Mouse (Mus musculus) liver, embryonic 16.5 days (tissue): ENCODE data around the gene Agbl4. TPM values are rescaled to one million over a fixed set of nuclear protein-coding genes. Genes with fewer than 3 reads are reported as not detected.

Experiments
- ATAC-seq: fragments of 200-750 bp; cut with Nextera tagmentation; 2 replicates; pipeline ENCODE4 v1.8.0; 2017; ENCODE audit warnings: low read depth, mild to moderate bottlenecking, moderate number of reproducible peaks, moderate library complexity
- H3K27ac ChIP-seq: fragments of 300-500 bp; sonication (generic); 2 replicates; pipeline ENCODE4 v1.5.1; 2014; ENCODE audit warnings: mild to moderate bottlenecking, low read length
- H3K27me3 ChIP-seq: fragments of 300-500 bp; sonication (generic); 2 replicates; pipeline ENCODE4 v1.6.1; 2014; ENCODE audit warnings: low read depth, low read length, mixed read lengths; ENCODE audit not compliant: control insufficient read depth, insufficient read depth
- H3K36me3 ChIP-seq: fragments of 300-500 bp; sonication (generic); 2 replicates; pipeline ENCODE4 v1.6.1; 2014; ENCODE audit warnings: mild to moderate bottlenecking; ENCODE audit not compliant: control insufficient read depth, insufficient read depth
- H3K4me1 ChIP-seq: fragments of 300-500 bp; sonication (generic); 2 replicates; pipeline ENCODE4 v1.6.1; 2014; ENCODE audit warnings: low read depth, low read length, mixed read lengths; ENCODE audit not compliant: control insufficient read depth
- H3K4me2 ChIP-seq: fragments of 300-500 bp; sonication (generic); 2 replicates; pipeline ENCODE4 v1.6.1; 2014; ENCODE audit warnings: low read depth, low read length, mixed read lengths
- H3K4me3 ChIP-seq: fragments of 300-500 bp; sonication (generic); 2 replicates; pipeline ENCODE4 v1.5.1; 2014; ENCODE audit warnings: low read depth, mild to moderate bottlenecking, low read length
- H3K9ac ChIP-seq: fragments of 300-500 bp; sonication (generic); 2 replicates; pipeline ENCODE4 v1.6.1; 2014; ENCODE audit warnings: low read depth, low read length
- H3K9me3 ChIP-seq: fragments of 300-500 bp; sonication (generic); replicated peaks from 2 replicates; pipeline ENCODE4 v1.6.1; 2016; ENCODE audit warnings: low read length; ENCODE audit not compliant: control insufficient read depth
- WGBS: fragments of 180-500 bp; shearing (Covaris S2); extraction: QIAGEN DNeasy Blood & Tissue Kit; methylation state at CpG from one replicate; pipeline ENCODE4 v1.1.7; 2014; ENCODE audit not compliant: insufficient replicate concordance; 5-methylcytosine and 5-hydroxymethylcytosine counted together
- polyA plus RNA-seq: library from polyadenylated mRNA; unstranded; fragments of >200 nt; fragmentation: Nextera tagmentation; extraction: Ambion mirVana; gene quantifications from 2 replicates; pipeline ENCODE4 v1.2.1, GENCODE M21; 2015

The Agbl4 gene
- polyA plus RNA-seq, 1 experiment from 2014 or later = not detected

DNA sequence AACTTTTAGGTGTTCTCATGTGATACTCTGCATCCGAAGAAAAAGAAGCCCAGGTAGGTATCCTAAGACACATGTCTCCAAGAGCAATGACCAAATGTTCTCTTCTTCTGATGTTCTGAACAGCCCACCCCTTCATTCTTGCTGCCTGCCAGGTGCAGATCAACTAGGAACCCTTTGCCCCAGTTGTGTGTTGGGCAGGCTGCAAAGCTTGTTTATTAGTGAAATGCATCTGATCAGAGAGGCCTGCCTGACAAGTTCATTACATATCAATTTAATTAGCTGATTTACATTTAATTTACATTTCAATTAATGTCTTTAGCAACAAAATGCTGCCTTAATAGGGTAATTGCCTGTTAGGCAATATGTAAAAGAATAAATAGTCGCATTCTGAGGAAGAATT is 1288.5 kb downstream of the Agbl4 start:
- WGBS = 64% methylated on average over 2 of the region's 2 CpGs
- H3K36me3 ChIP-seq = no peaks in the 10 kb centered on the region
- H3K4me2 ChIP-seq = no peak overlapping the region
- no peak overlapping the region for H3K9ac ChIP-seq
- H3K4me3 ChIP-seq = no peak overlapping the region
- no peaks in the 10 kb centered on the region for H3K9me3 ChIP-seq
- ATAC-seq = no peak
- no peak overlapping the region for H3K27ac ChIP-seq
- H3K27me3 ChIP-seq = no peaks in the 10 kb centered on the region
- H3K4me1 ChIP-seq = no peaks in the 10 kb centered on the region

DNA sequence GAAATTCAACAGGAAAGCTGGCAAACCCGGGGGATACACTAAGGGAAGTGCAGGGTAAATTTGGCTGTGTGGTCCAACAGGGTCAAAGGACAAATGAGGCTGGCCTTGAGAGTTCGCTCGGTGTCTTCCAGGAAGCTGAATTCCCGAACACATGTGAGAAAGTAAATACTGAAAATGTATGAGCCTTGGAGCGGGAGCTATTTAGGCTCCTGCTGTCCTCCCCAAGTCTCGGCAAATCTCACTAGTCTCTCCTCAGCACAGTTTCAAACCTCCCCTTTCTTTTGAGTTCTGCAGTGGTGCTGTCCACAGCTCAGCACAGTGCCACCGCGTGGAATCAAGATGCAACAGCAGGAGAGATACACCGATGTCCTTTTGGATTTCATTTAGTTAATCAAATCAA is 1289.5 kb downstream of the Agbl4 start:
- no peak overlapping the region for H3K9ac ChIP-seq
- no peaks in the 10 kb centered on the region for H3K4me1 ChIP-seq
- no peaks in the 10 kb centered on the region for H3K9me3 ChIP-seq
- no peaks in the 10 kb centered on the region for H3K27me3 ChIP-seq
- H3K27ac ChIP-seq = no peak overlapping the region
- 10% methylated on average over 9 of the region's 9 CpGs for WGBS
- H3K4me3 ChIP-seq = no peak overlapping the region
- no peak for ATAC-seq
- H3K36me3 ChIP-seq = no peaks in the 10 kb centered on the region
- H3K4me2 ChIP-seq = peak overlapping the region; percentile 10; the same call in 1 of the 2 replicates

GRCm38 (mm10) chr4:111687613-111688012 is 1290.2 kb downstream of the Agbl4 start:
- no peak overlapping the region for H3K9ac ChIP-seq
- H3K4me2 ChIP-seq = 0 out of 2 replicates have a peak overlapping the region, but pooled peaks have one; percentile 0
- no peak overlapping the region for H3K27ac ChIP-seq
- H3K9me3 ChIP-seq = no peaks in the 10 kb centered on the region
- no peak for ATAC-seq
- WGBS = 9% methylated on average over 6 of the region's 6 CpGs
- no peaks in the 10 kb centered on the region for H3K27me3 ChIP-seq
- no peaks in the 10 kb centered on the region for H3K36me3 ChIP-seq
- H3K4me1 ChIP-seq = no peaks in the 10 kb centered on the region
- no peak overlapping the region for H3K4me3 ChIP-seq

GRCm38 (mm10) chr4:111691057-111691543 is 1293.6 kb downstream of the Agbl4 start:
- Histone ChIP-seq H3K4me2 (no peak overlapping the region), H3K27me3 (no peaks in the 10 kb centered on the region), H3K36me3 (no peaks in the 10 kb centered on the region), H3K9me3 (no peaks in the 10 kb centered on the region), H3K4me1 (no peaks in the 10 kb centered on the region), H3K27ac (no peak overlapping the region), H3K9ac (no peak overlapping the region), H3K4me3 (no peak overlapping the region)
- no peak for ATAC-seq
- 61% methylated on average over 5 of the region's 5 CpGs for WGBS

DNA sequence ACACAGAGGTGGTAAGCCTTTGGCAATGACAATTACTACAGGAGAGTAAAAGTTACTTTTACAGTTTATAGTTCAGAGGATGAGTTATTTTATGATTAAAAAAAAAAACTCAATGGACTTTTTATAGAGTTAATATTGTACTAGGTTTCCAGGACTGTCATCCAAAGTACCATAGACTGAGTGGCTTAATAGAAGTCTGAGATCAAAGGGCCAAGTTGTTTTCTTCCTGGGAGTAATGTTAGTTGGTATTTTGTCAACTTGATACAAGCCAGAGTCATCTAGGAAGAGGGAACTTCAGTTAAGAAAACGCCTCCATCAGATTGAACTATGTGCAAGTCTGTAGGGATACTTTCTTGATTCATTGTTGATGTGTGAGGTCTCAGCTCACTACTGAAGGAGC is 1303.9 kb downstream of the Agbl4 start:
- WGBS = 45% methylated on average over 1 of the region's 1 CpGs
- no peak for ATAC-seq
- H3K9ac ChIP-seq = no peak overlapping the region
- no peaks in the 10 kb centered on the region for H3K9me3 ChIP-seq
- no peaks in the 10 kb centered on the region for H3K4me1 ChIP-seq
- H3K4me3 ChIP-seq = no peak overlapping the region
- H3K27ac ChIP-seq = no peak overlapping the region
- no peaks in the 10 kb centered on the region for H3K27me3 ChIP-seq
- no peak overlapping the region for H3K4me2 ChIP-seq
- H3K36me3 ChIP-seq = no peaks in the 10 kb centered on the region

DNA sequence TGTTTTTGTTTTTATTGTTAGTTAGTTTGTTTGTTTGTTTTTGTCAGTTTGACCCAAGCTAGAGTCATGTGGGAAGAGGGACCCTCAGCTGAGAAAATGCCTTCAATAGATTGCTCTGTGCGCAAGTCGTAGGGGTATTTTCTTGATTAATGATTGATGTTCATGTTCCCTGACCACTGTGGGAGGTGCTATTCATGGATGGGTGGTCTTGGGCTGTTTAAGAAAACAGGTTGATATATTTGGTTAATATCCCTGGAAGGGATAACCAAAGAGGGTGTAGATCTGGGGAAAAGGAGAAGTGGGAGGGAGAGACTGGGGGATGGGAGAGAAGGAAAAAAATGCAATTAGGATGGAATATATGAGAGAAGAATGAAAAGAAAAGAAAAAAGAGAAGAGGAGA is 1306.7 kb downstream of the Agbl4 start:
- Histone ChIP-seq H3K4me1 (no peaks in the 10 kb centered on the region), H3K4me3 (no peak overlapping the region), H3K9me3 (no peaks in the 10 kb centered on the region), H3K36me3 (no peaks in the 10 kb centered on the region), H3K27me3 (no peaks in the 10 kb centered on the region), H3K27ac (no peak overlapping the region), H3K4me2 (no peak overlapping the region), H3K9ac (no peak overlapping the region)
- no peak for ATAC-seq
- WGBS = 80% methylated on average over 2 of the region's 2 CpGs

DNA sequence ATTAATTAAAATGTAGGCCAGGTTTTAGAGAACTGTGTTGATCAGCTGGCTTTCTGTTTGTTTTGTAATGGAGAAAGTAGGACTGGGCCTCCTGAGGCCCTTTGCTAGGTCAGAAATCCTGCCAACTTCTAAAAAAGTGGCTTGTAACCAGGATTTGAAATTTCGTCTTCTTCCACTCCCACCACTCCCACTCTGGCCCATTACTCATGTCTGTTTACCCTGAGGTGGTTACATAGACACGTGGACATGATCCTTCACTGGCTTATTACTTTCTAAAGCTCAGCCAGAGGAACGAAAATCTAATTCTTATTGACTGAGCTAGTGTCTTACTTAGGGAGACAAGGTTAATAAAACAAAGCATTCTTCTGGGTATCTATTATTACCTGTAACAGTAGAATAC is 1307.5 kb downstream of the Agbl4 start:
- ATAC-seq = no peak
- H3K27ac ChIP-seq = no peak overlapping the region
- no peak overlapping the region for H3K4me3 ChIP-seq
- no peaks in the 10 kb centered on the region for H3K27me3 ChIP-seq
- no peaks in the 10 kb centered on the region for H3K36me3 ChIP-seq
- no peaks in the 10 kb centered on the region for H3K9me3 ChIP-seq
- 42% methylated on average over 3 of the region's 3 CpGs for WGBS
- no peak overlapping the region for H3K9ac ChIP-seq
- no peak overlapping the region for H3K4me2 ChIP-seq
- H3K4me1 ChIP-seq = no peaks in the 10 kb centered on the region

Other genes with a start within 250 kb of the Agbl4 start
- gene Elavl4, start 45.8 kb upstream of the Agbl4 start, polyA plus RNA-seq = 0.15 and 0.25 TPM in 2 replicates